Mouse (Mus musculus) left cerebral cortex, adult 11 months (tissue): ENCODE measurements around the gene Dnajc7.
"Not testable (repeated sequence)": the region's sequence is repeated elsewhere in the genome, so short reads cannot be mapped to it uniquely, and the experiment has no call there.

Experiments used
- DNase-seq: peaks from one replicate; pipeline ENCODE4 v3.0.0; 2022; ENCODE audit warnings: low spot score

The Dnajc7 gene

GRCm38 (mm10) chr11:100546955-100547354 is 73.0 kb downstream of the Dnajc7 start:
- no peak for DNase-seq

GRCm38 (mm10) chr11:100545746-100546085 is 74.3 kb downstream of the Dnajc7 start:
- DNase-seq: no peak

- DNase-seq: peak; percentile 74
Measured at GRCm38 (mm10) chr11:100544832-100545745, 74.9 kb downstream of the Dnajc7 start, which contains the start of gene Ttc25. Gene Ttc25 (plus strand): TSS chr11:100545607.

GRCm38 (mm10) chr11:100541577-100541976 is 78.4 kb downstream of the Dnajc7 start:
- DNase-seq: no peak

GRCm38 (mm10) chr11:100540966-100541365 is 79.0 kb downstream of the Dnajc7 start:
- no peak for DNase-seq

GRCm38 (mm10) chr11:100536466-100536865 is 83.5 kb downstream of the Dnajc7 start:
- no peak for DNase-seq

GRCm38 (mm10) chr11:100535996-100536395 is 84.0 kb downstream of the Dnajc7 start:
- DNase-seq: no peak

- not testable (repeated sequence) for DNase-seq
Measured at GRCm38 (mm10) chr11:100534821-100535220, 85.1 kb downstream of the Dnajc7 start.

- DNase-seq: not testable (repeated sequence)
Measured at GRCm38 (mm10) chr11:100534411-100534810, 85.6 kb downstream of the Dnajc7 start.

GRCm38 (mm10) chr11:100533871-100534270 is 86.1 kb downstream of the Dnajc7 start:
- DNase-seq: no peak
